Mouse (Mus musculus) kidney, embryonic 14.5 days (tissue): ENCODE results near the gene Vmn2r8. TPM values are rescaled to one million over a fixed set of nuclear protein-coding genes. Genes with fewer than 3 reads are reported as not detected.
"Not testable (repeated sequence)": the region's sequence is repeated elsewhere in the genome, so short reads cannot be mapped to it uniquely, and the experiment has no call there.

Source experiments
- ATAC-seq: fragments of 200-750 bp; cut with Nextera tagmentation; 2 replicates; pipeline ENCODE4 v1.8.0; 2017; ENCODE audit warnings: moderate number of reproducible peaks, mild to moderate bottlenecking, moderate TSS enrichment, moderate library complexity; ENCODE audit not compliant: low FRiP score, low TSS enrichment
- H3K27ac ChIP-seq: fragments of 300-500 bp; sonication (generic); 2 replicates; pipeline ENCODE4 v1.5.1; 2014; ENCODE audit warnings: low read depth, mild to moderate bottlenecking, low read length, moderate library complexity, mixed read lengths
- H3K27me3 ChIP-seq: fragments of 300-500 bp; sonication (generic); 2 replicates; pipeline ENCODE4 v1.6.1; 2014; ENCODE audit warnings: mild to moderate bottlenecking, low read length; ENCODE audit not compliant: control insufficient read depth, insufficient read depth
- H3K36me3 ChIP-seq: fragments of 300-500 bp; sonication (generic); 2 replicates; pipeline ENCODE4 v1.6.1; 2014; ENCODE audit warnings: low read length, mixed read lengths; ENCODE audit not compliant: control insufficient read depth, insufficient read depth
- H3K4me1 ChIP-seq: fragments of 300-500 bp; sonication (generic); 2 replicates; pipeline ENCODE4 v1.6.1; 2014; ENCODE audit warnings: low read length, mixed read lengths; ENCODE audit not compliant: control insufficient read depth, insufficient read depth
- H3K4me2 ChIP-seq: fragments of 300-500 bp; sonication (generic); replicated peaks from 2 replicates; pipeline ENCODE4 v1.6.1; 2014; ENCODE audit warnings: low read depth, mild to moderate bottlenecking, low read length
- H3K4me3 ChIP-seq: fragments of 300-500 bp; sonication (generic); 2 replicates; pipeline ENCODE4 v1.5.1; 2014; ENCODE audit warnings: mild to moderate bottlenecking, low read length
- H3K9ac ChIP-seq: fragments of 300-500 bp; sonication (generic); 2 replicates; pipeline ENCODE4 v1.6.1; 2014; ENCODE audit warnings: low read depth, mild to moderate bottlenecking, low read length, moderate library complexity
- H3K9me3 ChIP-seq: fragments of 300-500 bp; sonication (generic); 2 replicates; pipeline ENCODE4 v1.6.1; 2016; ENCODE audit warnings: low read length; ENCODE audit not compliant: control insufficient read depth
- WGBS: fragments of 180-500 bp; shearing (Covaris S2); extraction: QIAGEN DNeasy Blood & Tissue Kit; methylation state at CpG from one replicate; pipeline ENCODE4 v1.1.7; 2014; 5-methylcytosine and 5-hydroxymethylcytosine counted together
- polyA plus RNA-seq: library from polyadenylated mRNA; unstranded; fragments of >200 nt; fragmentation: Nextera tagmentation; extraction: Ambion mirVana; gene quantifications from 2 replicates; pipeline ENCODE4 v1.2.1, GENCODE M21; 2014

Vmn2r8 gene
- polyA plus RNA-seq = not detected in 2 replicates

- not testable (repeated sequence) for H3K9ac ChIP-seq, H3K4me3 ChIP-seq, H3K27ac ChIP-seq, H3K9me3 ChIP-seq, H3K4me2 ChIP-seq, H3K36me3 ChIP-seq, H3K27me3 ChIP-seq, ATAC-seq, H3K4me1 ChIP-seq
- WGBS = 75% methylated on average over 2 of the region's 2 CpGs
Measured at GRCm38 (mm10) chr5:108808750-108809149, at the start of gene Vmn2r8. Gene Vmn2r8 (minus strand): TSS chr5:108808850.

DNA sequence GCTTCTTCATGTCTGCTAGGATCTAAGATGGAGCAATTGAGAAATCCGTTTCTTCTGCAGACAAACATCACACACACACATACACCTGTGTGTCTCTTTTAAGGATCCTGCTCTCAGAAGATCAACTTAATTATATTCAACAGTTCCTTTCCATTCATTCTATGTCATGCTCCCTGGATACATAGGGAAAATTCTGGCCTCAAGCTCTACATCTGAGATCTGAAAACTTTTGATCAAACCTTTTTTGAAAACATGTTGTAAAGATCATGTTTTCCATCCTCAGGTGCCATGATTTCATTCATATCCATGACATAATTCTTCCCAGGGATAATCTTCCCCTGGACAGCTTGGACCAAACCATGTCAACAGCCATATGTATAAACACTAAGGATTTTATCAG, 43.9 kb upstream of the Vmn2r8 start, which contains the start of gene Vmn2r9:
Vmn2r9 (minus strand) TSS at position 101 of the 400 bp plus-strand sequence.
- ATAC-seq, H3K36me3 ChIP-seq, H3K27ac ChIP-seq, H3K9ac ChIP-seq, H3K9me3 ChIP-seq, H3K4me3 ChIP-seq, H3K4me1 ChIP-seq, H3K4me2 ChIP-seq, H3K27me3 ChIP-seq: not testable (repeated sequence)
- WGBS = 67% methylated on average over 1 of the region's 1 CpGs

- Histone ChIP-seq H3K9me3 (no peaks in the 10 kb centered on the region), H3K4me1 (no peaks in the 10 kb centered on the region), H3K9ac (no peak overlapping the region), H3K4me2 (no peak overlapping the region), H3K4me3 (no peak overlapping the region), H3K27ac (no peak overlapping the region), H3K27me3 (no peaks in the 10 kb centered on the region), H3K36me3 (no peaks in the 10 kb centered on the region)
- ATAC-seq = no peak
- 35% methylated on average over 1 of the region's 1 CpGs for WGBS
Measured at GRCm38 (mm10) chr5:108849466-108849865, 40.8 kb upstream of the Vmn2r8 start.

DNA sequence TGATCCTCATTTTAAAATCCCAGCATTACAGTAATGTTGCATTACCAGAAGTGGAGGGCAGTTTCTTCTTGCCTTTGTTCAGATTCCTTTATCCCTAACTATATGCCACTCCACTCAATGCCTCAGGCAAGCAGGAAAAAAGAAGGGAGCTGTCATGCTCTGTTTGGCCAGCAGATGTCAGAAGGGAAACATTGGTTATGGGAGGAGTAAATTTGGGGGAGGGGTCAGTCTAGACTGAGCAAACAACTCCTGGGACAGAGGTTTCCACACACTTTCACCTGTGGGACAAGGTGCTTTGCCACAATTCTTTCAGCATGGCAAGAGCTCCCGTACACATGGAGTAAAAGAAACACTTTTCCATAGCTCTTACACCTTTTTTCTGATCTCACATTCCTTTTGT, 27.5 kb upstream of the Vmn2r8 start:
- H3K27ac ChIP-seq = no peak overlapping the region
- no peaks in the 10 kb centered on the region for H3K9me3 ChIP-seq
- H3K4me1 ChIP-seq = no peaks in the 10 kb centered on the region
- H3K4me2 ChIP-seq = no peak overlapping the region
- no peak overlapping the region for H3K4me3 ChIP-seq
- H3K9ac ChIP-seq = no peak overlapping the region
- no peak for ATAC-seq
- whole genome bisulfite sequencing = 95% methylated on average over 1 of the region's 1 CpGs
- no peaks in the 10 kb centered on the region for H3K27me3 ChIP-seq
- H3K36me3 ChIP-seq = no peaks in the 10 kb centered on the region

- Histone ChIP-seq H3K4me2 (no peak overlapping the region), H3K9me3 (no peaks in the 10 kb centered on the region), H3K4me3 (no peak overlapping the region), H3K27me3 (no peaks in the 10 kb centered on the region), H3K4me1 (no peaks in the 10 kb centered on the region), H3K27ac (no peak overlapping the region), H3K9ac (no peak overlapping the region), H3K36me3 (no peaks in the 10 kb centered on the region)
- WGBS = 89% methylated on average over 2 of the region's 2 CpGs
- ATAC-seq = no peak
Measured at GRCm38 (mm10) chr5:108823276-108823675, 14.6 kb upstream of the Vmn2r8 start.

DNA sequence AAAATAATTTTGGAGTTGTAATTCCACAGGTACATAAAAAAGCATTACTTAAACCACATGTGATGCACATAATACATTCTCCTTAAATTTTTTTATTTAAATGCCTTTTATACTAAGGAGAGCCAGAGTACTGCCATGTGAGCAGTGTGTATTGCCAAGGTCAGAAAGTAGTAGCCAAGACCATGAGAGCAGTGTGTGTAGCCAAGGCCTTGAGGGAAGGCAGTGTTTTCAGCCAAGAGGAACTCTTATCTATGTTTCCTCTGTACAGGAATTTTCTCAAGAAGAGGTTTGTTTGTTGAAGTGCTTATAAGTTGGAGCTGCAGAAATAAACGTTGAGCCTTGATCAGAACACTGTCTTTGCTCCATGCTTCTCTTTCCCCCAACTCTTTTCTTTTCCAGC, 5.0 kb downstream of the Vmn2r8 start:
- Histone ChIP-seq H3K9me3 (no peaks in the 10 kb centered on the region), H3K4me1 (no peaks in the 10 kb centered on the region), H3K4me3 (no peak overlapping the region), H3K36me3 (no peaks in the 10 kb centered on the region), H3K27ac (no peak overlapping the region), H3K4me2 (no peak overlapping the region), H3K27me3 (no peaks in the 10 kb centered on the region), H3K9ac (no peak overlapping the region)
- WGBS = 54% methylated on average over 1 of the region's 1 CpGs
- no peak for ATAC-seq

- WGBS = 73% methylated on average over 2 of the region's 2 CpGs
- not testable (repeated sequence) for H3K27me3 ChIP-seq, ATAC-seq, H3K4me2 ChIP-seq, H3K4me3 ChIP-seq, H3K9me3 ChIP-seq, H3K27ac ChIP-seq, H3K4me1 ChIP-seq, H3K36me3 ChIP-seq, H3K9ac ChIP-seq
Measured at GRCm38 (mm10) chr5:108795263-108795662, 13.4 kb downstream of the Vmn2r8 start, which contains the start of gene Tmed11. Gene Tmed11 (minus strand): TSS chr5:108795363.

DNA sequence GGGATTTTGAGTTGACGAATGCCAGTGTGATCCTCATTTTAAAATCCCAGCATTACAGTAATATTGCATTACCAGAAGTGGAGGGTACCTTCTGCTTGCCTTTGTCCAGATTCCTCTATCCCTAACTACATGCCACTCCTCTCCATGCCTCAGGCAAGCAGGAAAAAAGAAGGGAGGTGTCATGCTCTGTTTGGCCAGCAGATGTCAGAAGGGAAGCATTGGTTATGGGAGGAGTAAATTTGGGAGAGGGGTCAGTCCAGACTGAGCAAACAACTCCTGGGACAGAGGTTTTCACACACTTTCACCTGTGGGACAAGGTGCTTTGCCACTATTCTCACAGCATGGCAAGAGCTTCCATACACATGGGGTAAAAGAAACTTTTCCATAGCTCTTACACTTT, 18.3 kb downstream of the Vmn2r8 start:
- not testable (repeated sequence) for H3K9me3 ChIP-seq, H3K4me1 ChIP-seq, ATAC-seq, H3K4me2 ChIP-seq, H3K27ac ChIP-seq, H3K27me3 ChIP-seq, H3K9ac ChIP-seq, H3K4me3 ChIP-seq, H3K36me3 ChIP-seq
- 39% methylated on average over 1 of the region's 1 CpGs for WGBS

DNA sequence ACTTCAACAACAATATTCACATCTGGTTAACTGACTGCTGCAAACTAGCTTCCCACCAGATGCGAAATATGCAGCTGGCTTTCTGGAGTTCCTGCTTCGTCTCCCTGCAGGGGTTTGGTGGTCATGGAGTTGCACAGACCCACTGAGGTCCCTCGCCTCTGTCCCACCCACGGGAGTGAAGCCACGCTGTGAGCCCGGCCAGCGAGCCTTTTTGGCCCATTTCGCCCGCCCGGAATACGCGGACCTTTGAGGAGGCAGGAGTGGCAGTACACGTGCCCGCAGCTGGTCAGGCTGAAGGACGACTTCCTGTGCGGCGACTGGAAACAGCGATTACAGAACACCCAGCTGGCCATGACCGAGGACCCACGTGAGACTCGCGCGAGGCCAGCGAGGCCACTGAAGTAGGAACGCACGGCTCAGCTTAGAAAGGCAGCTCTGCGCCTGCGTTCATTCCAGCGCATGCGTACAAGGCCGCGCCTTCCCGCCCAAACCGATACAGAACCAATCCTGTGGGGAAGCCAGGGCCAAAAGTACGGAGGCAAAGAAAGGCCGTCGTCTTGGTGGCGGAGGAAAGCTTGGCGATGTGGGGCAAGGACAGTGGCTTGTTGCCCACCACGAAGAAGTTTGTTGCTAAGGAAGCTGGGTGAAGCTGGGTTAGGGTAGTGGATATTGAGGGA, 33.9 kb downstream of the Vmn2r8 start, which contains the start of gene Rnf212:
Rnf212 (minus strand) TSS at position 353 of the 677 bp plus-strand sequence.
- 77% methylated on average over 40 of the region's 40 CpGs for WGBS
- Histone ChIP-seq H3K9ac (no peak within 1 kb of the TSS), H3K4me2 (no peak within 1 kb of the TSS), H3K4me3 (no peak within 1 kb of the TSS), H3K4me1 (no peaks in the 10 kb centered on the region), H3K36me3 (no peaks in the 10 kb centered on the region), H3K9me3 (no peaks in the 10 kb centered on the region), H3K27ac (no peak within 1 kb of the TSS), H3K27me3 (no peaks in the 10 kb centered on the region)
- ATAC-seq = no peak
